Mouse (Mus musculus): Measurements from ENCODE around the gene Nedd8. TPM values are rescaled to one million over a fixed set of nuclear protein-coding genes. Genes with fewer than 3 reads are reported as not detected.

Nedd8 gene
- polyA plus RNA-seq, 1 experiment from 2014 or later: 325 TPM

DNA sequence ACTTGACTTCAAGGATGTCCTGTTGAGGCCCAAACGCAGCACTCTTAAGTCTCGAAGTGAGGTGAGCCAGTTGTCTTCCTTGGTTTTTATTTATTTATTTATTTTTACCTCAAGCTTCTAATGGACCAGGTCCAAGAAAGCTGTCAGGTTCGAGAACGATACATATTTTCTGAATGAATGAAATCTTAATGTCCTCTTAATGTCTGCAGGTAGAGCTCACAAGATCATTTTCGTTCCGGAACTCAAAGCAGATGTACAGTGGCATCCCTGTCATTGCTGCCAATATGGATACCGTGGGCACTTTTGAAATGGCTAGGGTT is 777 bp upstream of the Nedd8 start:
- POLR2A ChIA-PET: interaction anchor here (0.6 to 1.2 kb wide), 4 partner anchors 8 to 809 kb away, joined by 3 to 6 read pairs (median 4); no protein-coding TSS in a partner anchor
- no peak for ATAC-seq
- in situ Hi-C loops (cut with MboI; ENCODE audit: low pct_unique_long_range_greater_than_20kb): no loop called here

DNA sequence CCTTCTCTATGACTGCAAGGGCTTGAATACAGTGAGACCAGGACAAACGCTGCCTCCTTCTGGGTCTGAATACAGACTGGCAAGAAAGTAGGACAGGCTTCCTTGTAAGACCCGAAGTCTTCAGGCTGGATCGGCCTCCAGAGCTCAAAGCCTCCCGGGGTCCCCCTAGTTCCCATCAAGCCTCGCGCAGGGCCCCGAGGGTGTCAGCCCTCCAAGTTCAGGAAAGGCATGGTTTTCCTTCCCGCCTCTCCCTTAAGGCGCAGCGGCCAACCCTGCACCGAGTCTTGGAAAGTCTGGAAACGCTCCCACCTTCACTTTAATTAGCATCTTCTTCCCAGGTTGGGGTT is 465 bp downstream of the Nedd8 start:
- ATAC-seq: peak; percentile 10

More for the DNA sequence above, 777 bp upstream of the Nedd8 start:
- no peaks in the 10 kb centered on the region for H3K27me3 ChIP-seq
- TF ChIP-seq CTCF (IDR thresholded peaks at IDR 0.05): no peak
- no peak for DNase-seq (ENCODE audit: low read depth, low spot score)
- CTCF ChIA-PET: interaction anchor here (1.3 kb wide), 2 partner anchors 9 to 10 kb away, joined by 3 read pairs; partner anchors contain the start of gene Tinf2

DNA sequence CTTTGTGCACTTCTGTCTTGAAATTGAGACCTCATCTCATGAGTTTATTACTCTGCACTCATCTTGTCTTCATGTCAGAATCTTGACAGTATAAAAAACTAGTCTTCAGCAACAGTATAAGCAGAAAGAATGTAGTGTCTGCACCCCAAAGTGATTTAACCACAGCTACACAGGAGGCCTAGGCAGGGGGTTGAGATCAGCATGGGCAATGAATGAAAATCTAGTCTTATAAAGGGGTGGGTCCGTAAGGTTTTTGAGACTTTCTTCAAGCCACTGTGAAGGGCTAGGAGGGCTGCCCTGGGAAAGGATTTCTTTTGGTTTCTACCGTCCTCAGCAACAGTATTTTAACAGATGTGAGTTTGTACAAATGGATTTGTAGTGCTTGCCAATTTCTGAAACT is 11.3 kb downstream of the Nedd8 start:
- in situ Hi-C loops (cut with MboI; ENCODE audit: low pct_unique_long_range_greater_than_20kb): no loop called here
- ChIA-PET CTCF (interaction anchor here (1.3 to 2.8 kb wide), 5 partner anchors 9 to 84 kb away, joined by 3 to 15 read pairs (median 3); no protein-coding TSS in a partner anchor), POLR2A (interaction anchor here (1.2 to 1.6 kb wide), 2 partner anchors 9 to 26 kb away, joined by 3 read pairs; no protein-coding TSS in a partner anchor)
- no peaks in the 10 kb centered on the region for H3K27me3 ChIP-seq
- DNase-seq (ENCODE audit: low read depth, low spot score) (no peak), ATAC-seq (peak; percentile 22)
- no peak for TF ChIP-seq CTCF (IDR thresholded peaks at IDR 0.05)

More for the DNA sequence above, 465 bp downstream of the Nedd8 start:
- in situ Hi-C loops (cut with MboI; ENCODE audit: low pct_unique_long_range_greater_than_20kb): no loop called here
- CTCF ChIA-PET: interaction anchor here (1.0 to 2.2 kb wide), 4 partner anchors 10 to 114 kb away, joined by 3 to 5 read pairs (median 4); partner anchors contain the start of genes Tinf2 and Tssk4
- H3K27me3 ChIP-seq: no peaks in the 10 kb centered on the region
- no peak for TF ChIP-seq CTCF (IDR thresholded peaks at IDR 0.05)
- POLR2A ChIA-PET: interaction anchor here (0.5 kb wide), 1 partner anchor 12 kb away, joined by 5 read pairs; no protein-coding TSS in a partner anchor
- no peak for DNase-seq (ENCODE audit: low read depth, low spot score)

DNA sequence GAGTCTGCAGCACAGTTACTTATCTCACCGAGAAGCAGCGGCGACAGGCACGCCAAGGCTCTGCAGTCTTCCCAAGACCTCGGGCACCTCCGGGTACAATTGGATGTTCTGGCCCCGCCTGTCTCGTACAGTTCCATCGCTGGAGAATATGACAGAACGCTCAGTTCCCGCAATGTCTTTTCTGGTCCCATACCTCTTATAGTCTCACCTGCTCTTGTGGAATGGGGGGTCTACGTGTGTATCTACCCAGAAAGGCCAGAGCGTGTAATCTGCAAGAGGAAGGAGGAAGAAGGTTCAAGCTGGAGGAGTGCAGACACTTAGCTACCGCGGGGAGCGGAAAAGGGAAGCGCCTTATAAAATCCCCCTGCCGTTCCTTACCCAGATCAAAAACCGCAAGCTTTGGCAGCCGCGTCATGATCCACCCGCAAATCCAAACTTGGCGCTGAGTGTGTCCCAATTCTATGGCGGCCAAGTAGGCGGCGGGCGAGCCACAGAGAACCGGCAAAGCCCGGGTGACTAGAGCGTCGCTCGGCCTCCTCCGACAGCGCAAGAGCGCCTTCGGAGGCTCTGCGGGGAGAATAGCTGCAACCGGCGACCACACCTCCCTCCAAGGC is 11.9 kb downstream of the Nedd8 start, which contains the start of gene Mdp1:
Gene Mdp1 (minus strand): TSS at position 549 of the 614 bp plus-strand sequence.
- DNase-seq (ENCODE audit: low read depth, low spot score): no peak
- peak; percentile 89 for ATAC-seq
- in situ Hi-C loops (cut with MboI; ENCODE audit: low pct_unique_long_range_greater_than_20kb): no loop called here
- ChIA-PET POLR2A (interaction anchor here (0.7 to 1.6 kb wide), 3 partner anchors 10 to 25 kb away, joined by 3 to 5 read pairs (median 3); no protein-coding TSS in a partner anchor), CTCF (interaction anchor here (0.6 to 2.8 kb wide), 6 partner anchors 9 to 84 kb away, joined by 3 to 15 read pairs (median 4); partner anchors contain the start of gene Gmpr2)
- peak; percentile 85 for TF ChIP-seq CTCF (IDR thresholded peaks at IDR 0.05)
- no peaks in the 10 kb centered on the region for H3K27me3 ChIP-seq

DNA sequence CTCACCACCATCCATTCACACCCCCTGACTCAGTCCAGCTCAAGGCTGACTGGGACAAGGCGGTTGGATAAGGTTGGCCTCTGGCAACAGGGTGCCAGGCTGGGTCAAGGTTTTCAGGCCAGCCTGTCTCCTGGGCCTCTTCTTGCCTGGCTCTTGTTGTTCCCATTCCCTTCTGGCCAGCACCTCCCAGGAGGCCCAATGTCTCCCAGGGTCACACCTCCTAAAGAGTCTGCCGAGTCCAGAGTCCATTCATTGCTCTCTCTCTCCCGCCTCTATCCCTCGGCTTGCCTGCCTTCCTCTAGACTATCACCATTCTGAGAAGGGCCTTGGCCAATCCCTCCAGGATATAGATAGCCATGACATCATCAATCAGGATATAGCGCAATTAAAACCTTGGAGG is 13.9 kb downstream of the Nedd8 start:
- ATAC-seq (no peak), DNase-seq (ENCODE audit: low read depth, low spot score) (no peak)
- in situ Hi-C loops (cut with MboI; ENCODE audit: low pct_unique_long_range_greater_than_20kb): no loop called here
- no peak for TF ChIP-seq CTCF (IDR thresholded peaks at IDR 0.05)
- ChIA-PET POLR2A (interaction anchor here (0.6 to 1.2 kb wide), 2 partner anchors 8 to 18 kb away, joined by 3 to 4 read pairs; partner anchors contain the start of gene Tssk4), CTCF (no interaction called here)
- H3K27me3 ChIP-seq: no peaks in the 10 kb centered on the region

DNA sequence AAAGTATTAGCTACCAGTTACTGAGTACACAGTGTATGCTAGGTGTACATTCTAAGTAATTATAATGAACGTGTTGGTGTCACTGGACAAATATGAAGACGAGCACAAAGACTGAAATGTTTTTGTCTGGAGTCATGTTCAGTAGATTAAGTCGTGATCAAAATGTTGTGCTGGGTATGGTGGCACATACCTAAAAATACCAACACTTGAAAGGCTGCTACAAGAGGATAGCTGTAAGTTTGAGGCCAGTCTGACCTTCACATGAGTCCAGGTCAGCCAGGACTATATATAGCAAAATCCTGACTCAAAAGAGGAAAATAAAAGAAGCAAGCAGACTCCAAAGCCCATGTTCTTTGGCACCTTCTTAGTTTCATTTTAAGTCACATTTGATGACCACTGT is 15.0 kb downstream of the Nedd8 start:
- in situ Hi-C loops (cut with MboI; ENCODE audit: low pct_unique_long_range_greater_than_20kb): no loop called here
- no peak for DNase-seq (ENCODE audit: low read depth, low spot score)
- POLR2A ChIA-PET: no interaction called here
- CTCF ChIA-PET: interaction anchor here (1.3 kb wide), 1 partner anchor 10 kb away, joined by 3 read pairs; no protein-coding TSS in a partner anchor
- H3K27me3 ChIP-seq: no peaks in the 10 kb centered on the region
- no peak for TF ChIP-seq CTCF (IDR thresholded peaks at IDR 0.05)
- no peak for ATAC-seq

DNA sequence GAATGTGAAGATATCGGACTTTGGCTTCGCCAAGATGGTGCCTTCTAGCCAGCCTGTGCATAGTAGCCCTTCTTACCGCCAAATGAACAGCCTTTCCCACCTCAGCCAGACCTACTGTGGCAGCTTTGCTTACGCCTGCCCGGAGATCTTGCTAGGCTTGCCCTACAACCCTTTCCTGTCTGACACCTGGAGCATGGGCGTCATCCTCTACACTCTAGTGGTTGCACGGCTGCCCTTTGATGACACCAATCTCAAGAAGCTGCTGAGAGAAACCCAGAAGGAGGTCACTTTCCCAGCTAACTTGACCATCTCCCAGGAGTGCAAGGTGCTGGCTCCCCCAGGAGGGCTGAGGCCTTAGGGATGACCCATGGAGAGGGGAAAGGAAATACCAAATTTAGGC is 20.4 kb downstream of the Nedd8 start:
- ATAC-seq (no peak), DNase-seq (ENCODE audit: low read depth, low spot score) (no peak)
- POLR2A ChIA-PET: no interaction called here
- CTCF ChIA-PET: interaction anchor here (1.5 kb wide), 1 partner anchor 8 kb away, joined by 5 read pairs; the partner anchor contains the start of gene Mdp1
- no peaks in the 10 kb centered on the region for H3K27me3 ChIP-seq
- in situ Hi-C loops (cut with MboI; ENCODE audit: low pct_unique_long_range_greater_than_20kb): no loop called here
- no peak for TF ChIP-seq CTCF (IDR thresholded peaks at IDR 0.05)

DNA sequence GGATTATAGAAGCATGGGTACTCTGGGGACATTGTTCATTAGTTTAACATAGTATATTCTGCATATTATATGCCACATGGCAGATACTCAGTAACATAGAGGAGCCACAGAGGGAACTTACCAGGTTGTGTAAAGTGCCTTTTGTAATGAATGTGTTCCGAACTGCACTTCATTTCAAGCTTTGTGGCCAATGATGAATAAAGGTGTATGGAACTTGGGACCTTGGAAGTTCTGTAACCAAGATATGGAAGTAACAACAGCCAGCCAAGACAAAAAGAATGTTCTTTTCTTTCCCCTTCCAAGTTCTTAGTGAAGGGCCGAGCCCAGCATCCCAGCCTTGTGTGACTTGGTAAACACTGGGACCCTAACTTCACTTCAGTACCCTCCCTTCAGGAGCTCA is 22.0 kb downstream of the Nedd8 start, which contains the start of gene Tssk4:
Gene Tssk4 (plus strand): TSS at position 301 of the 400 bp plus-strand sequence.
- in situ Hi-C loops (cut with MboI; ENCODE audit: low pct_unique_long_range_greater_than_20kb): no loop called here
- POLR2A ChIA-PET: interaction anchor here (0.9 kb wide), 1 partner anchor 8 kb away, joined by 4 read pairs; no protein-coding TSS in a partner anchor
- DNase-seq (ENCODE audit: low read depth, low spot score): no peak
- no peaks in the 10 kb centered on the region for H3K27me3 ChIP-seq
- TF ChIP-seq CTCF (IDR thresholded peaks at IDR 0.05): no peak
- CTCF ChIA-PET: interaction anchor here (1.1 kb wide), 1 partner anchor 21 kb away, joined by 5 read pairs; no protein-coding TSS in a partner anchor
- no peak for ATAC-seq

DNA sequence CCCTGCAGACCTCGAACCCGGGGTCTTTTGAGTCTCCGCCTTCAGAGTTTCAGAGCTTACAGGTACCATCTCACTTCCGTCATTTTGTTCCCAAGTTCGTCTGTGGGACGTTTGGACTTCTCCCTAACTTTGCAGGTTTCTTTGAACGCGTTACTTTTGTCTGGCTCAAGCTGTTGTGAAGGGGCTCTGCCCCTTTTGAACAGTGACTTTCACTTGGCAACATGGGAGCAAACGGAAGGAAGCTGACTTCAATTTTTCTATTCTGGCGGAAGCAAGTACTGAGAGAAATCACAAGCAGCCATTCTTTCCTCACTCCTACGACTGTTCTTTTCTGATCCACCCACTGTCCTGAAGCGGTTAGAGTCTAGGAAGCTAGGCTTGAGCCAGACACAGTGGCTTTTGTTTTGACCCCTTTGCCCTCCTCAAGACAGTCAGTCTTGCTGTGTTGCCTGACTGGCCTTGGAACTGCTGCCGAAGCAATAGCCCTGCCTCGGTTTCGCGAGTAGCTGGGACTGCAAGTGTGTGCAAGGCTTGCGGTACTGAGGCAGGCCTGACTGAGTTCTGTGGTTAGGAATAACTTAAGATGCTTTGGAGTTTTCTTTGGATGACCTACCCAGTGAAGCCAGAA is 27.5 kb downstream of the Nedd8 start:
- H3K27me3 ChIP-seq: no peaks in the 10 kb centered on the region
- no peak for TF ChIP-seq CTCF (IDR thresholded peaks at IDR 0.05)
- POLR2A ChIA-PET: interaction anchor here (0.7 kb wide), 1 partner anchor 9 kb away, joined by 3 read pairs; no protein-coding TSS in a partner anchor
- DNase-seq (ENCODE audit: low read depth, low spot score) (no peak), ATAC-seq (no peak)
- CTCF ChIA-PET: interaction anchor here (0.6 to 3.0 kb wide), 2 partner anchors 9 to 16 kb away, joined by 3 to 15 read pairs; partner anchors contain the start of genes Ipo4 and Mdp1
- in situ Hi-C loops (cut with MboI; ENCODE audit: low pct_unique_long_range_greater_than_20kb): no loop called here

DNA sequence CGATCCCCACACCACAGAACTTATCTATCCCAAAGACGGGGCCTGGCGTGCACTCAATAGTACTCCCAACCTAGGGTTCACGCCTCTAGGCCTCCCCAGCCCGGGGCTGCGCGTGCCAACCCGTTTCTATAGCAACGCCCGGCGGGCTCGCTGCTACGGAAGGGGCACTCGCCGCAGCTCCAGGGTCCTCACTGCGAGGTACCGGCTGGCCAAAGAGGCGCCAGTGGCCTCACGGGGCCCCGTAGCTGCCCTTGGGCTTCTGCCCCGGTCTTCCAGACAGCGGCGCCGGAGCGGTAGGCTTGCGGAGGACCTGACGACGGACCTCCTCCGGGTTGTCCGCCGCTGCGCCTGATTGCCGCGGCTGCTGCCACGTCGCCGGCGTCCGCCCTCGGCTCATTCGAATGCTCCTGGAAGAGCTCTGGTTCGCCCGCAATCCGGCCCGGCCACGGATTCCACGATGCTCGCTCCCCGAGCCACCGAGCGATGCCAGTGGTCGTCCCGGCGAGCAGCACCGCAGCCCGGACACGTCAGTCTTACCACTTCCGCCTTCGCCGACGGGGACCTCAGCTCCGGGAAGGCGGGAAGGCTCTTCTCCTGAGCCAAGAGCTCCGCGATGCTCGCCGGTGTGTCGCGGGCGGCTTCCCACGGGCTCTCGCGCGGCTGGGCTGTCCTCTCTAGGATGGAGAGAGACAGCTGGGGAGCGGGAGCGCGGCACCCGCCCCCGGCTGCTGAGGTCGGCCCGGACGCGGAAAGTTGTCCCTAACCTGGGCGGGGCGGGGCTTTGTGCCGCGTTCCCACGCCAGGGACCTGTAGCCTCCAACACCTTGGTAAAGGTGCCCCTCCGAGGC is 28.6 kb downstream of the Nedd8 start, which contains the start of gene Tm9sf1:
Gene Tm9sf1 (minus strand): TSS at position 747 of the 848 bp plus-strand sequence.
- ChIA-PET POLR2A (no interaction called here), CTCF (interaction anchor here (0.6 kb wide), 1 partner anchor 19 kb away, joined by 3 read pairs; no protein-coding TSS in a partner anchor)
- no peaks in the 10 kb centered on the region for H3K27me3 ChIP-seq
- peak; percentile 87 for ATAC-seq
- in situ Hi-C loops (cut with MboI; ENCODE audit: low pct_unique_long_range_greater_than_20kb): no loop called here
- no peak for DNase-seq (ENCODE audit: low read depth, low spot score)
- TF ChIP-seq CTCF (IDR thresholded peaks at IDR 0.05): no peak

Measured in Patski (cell line).